Mouse (Mus musculus): Measurements from ENCODE around the gene Cachd1. TPM values are rescaled to one million over a fixed set of nuclear protein-coding genes. Genes with fewer than 3 reads are reported as not detected.

Gene Cachd1
- polyA plus RNA-seq, 1 experiment from 2014 or later = 12.1 TPM

- Histone ChIP-seq H3K27me3 (replicated peaks; ENCODE audit: control insufficient read depth, insufficient read depth, low read length) (no peaks in the 10 kb centered on the region), H3K27ac (ENCODE audit: low read depth, low read length) (no peak overlapping the region), H3K36me3 (ENCODE audit: control insufficient read depth, insufficient read depth, low read length) (no peaks in the 10 kb centered on the region), H3K4me3 (ENCODE audit: low read depth, low read length) (no peak overlapping the region), H3K4me1 (replicated peaks; ENCODE audit: control insufficient read depth, insufficient read depth, low read length) (no peaks in the 10 kb centered on the region), H3K4me2 (no peak overlapping the region), H3K9me3 (ENCODE audit: control insufficient read depth, low read length) (no peaks in the 10 kb centered on the region), H3K9ac (ENCODE audit: low read depth, low read length) (no peak overlapping the region)
- DNase-seq (ENCODE audit: low spot score) (no peak), ATAC-seq (replicated peaks; ENCODE audit: low FRiP score) (no peak)
- 65% methylated on average over 6 of the region's 6 CpGs for WGBS
Observed at GRCm38 (mm10) chr4:100837205-100837604, 60.7 kb downstream of the Cachd1 start.

DNA sequence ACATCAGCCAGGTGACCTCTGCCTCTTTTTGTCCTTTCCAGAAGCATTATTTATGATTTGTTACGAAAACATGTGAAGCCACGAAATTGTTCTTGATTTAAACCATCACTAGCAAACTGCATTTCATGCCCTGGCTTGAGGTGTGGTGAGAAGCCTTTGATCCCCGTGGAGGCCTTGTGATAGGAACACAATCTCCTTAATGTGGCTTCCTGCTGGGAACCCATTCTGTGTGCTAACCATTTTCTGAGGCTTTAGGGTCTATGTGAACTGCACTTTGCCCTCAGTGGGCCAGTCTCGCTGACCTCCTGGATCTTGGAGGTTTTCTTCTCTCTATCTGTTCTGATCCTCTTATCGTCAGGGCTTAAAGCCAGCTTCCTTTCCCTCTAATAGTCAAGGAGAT, 66.2 kb downstream of the Cachd1 start:
- WGBS = 43% methylated on average over 5 of the region's 5 CpGs
- ATAC-seq (replicated peaks; ENCODE audit: low FRiP score) = no peak
- no peak for DNase-seq (ENCODE audit: low spot score)

DNA sequence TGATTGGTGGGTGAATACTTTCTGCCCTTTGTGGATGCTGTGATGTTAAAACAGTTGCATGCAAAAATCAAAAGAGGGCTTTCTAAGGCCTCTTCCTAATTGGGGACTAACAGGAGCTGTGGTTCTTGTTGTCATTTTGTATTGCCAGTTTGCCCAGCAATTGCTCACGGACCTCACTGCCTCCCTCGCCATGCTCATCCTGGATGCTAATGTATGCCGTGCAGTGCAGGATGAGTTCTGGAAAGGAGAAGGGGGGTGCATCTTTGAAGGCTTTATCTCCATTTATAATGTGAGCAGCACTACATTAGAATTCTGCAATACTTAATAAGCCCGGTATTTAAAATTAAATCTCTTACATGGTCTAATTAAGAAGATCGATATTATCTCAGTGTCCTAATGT, 66.6 kb downstream of the Cachd1 start:
- Histone ChIP-seq H3K9ac (ENCODE audit: low read depth, low read length) (no peak overlapping the region), H3K9me3 (ENCODE audit: control insufficient read depth, low read length) (no peaks in the 10 kb centered on the region), H3K4me2 (no peak overlapping the region), H3K27me3 (replicated peaks; ENCODE audit: control insufficient read depth, insufficient read depth, low read length) (no peaks in the 10 kb centered on the region), H3K4me1 (replicated peaks; ENCODE audit: control insufficient read depth, insufficient read depth, low read length) (no peaks in the 10 kb centered on the region), H3K27ac (ENCODE audit: low read depth, low read length) (no peak overlapping the region), H3K36me3 (ENCODE audit: control insufficient read depth, insufficient read depth, low read length) (no peaks in the 10 kb centered on the region), H3K4me3 (ENCODE audit: low read depth, low read length) (no peak overlapping the region)
- ATAC-seq (replicated peaks; ENCODE audit: low FRiP score) = no peak
- DNase-seq (ENCODE audit: low spot score) = no peak
- 87% methylated on average over 5 of the region's 5 CpGs for WGBS

More for the DNA sequence above, 66.2 kb downstream of the Cachd1 start:
- Histone ChIP-seq H3K27me3 (replicated peaks; ENCODE audit: control insufficient read depth, insufficient read depth, low read length) (no peaks in the 10 kb centered on the region), H3K4me1 (replicated peaks; ENCODE audit: control insufficient read depth, insufficient read depth, low read length) (no peaks in the 10 kb centered on the region), H3K9ac (ENCODE audit: low read depth, low read length) (no peak overlapping the region), H3K4me3 (ENCODE audit: low read depth, low read length) (no peak overlapping the region), H3K36me3 (ENCODE audit: control insufficient read depth, insufficient read depth, low read length) (no peaks in the 10 kb centered on the region), H3K9me3 (ENCODE audit: control insufficient read depth, low read length) (no peaks in the 10 kb centered on the region), H3K27ac (ENCODE audit: low read depth, low read length) (no peak overlapping the region), H3K4me2 (no peak overlapping the region)

DNA sequence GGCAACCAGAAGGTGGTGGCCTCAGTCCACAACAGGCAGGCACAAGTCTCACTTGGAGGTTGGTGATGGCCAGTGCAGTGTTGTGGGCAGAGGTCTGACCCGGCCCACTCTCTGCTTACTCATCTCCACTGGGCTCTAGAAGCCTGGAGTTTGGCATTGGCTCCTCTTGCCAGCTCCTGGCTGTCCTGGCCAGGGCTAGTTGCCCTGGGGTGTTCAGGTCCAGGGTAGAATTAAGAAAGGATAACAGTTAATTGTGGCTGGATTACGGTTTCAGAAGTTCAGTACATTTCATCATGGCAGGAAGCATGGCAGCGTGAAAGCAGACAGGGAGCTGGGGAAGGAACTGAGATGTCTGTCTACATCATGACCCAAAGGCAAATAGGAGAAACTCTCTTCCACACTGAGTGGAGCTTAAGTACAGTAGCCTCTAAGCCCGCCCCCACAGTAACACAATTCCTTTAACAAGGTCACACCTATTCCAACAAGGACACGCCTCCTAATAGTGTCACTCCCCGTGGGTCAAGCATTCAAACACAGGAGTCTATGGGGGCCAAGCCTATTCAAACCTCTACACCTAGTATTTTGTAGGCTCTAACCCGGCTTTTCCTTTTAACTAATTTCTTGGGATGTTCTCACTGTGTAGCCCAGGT, 74.5 kb downstream of the Cachd1 start:
- Histone ChIP-seq H3K27me3 (replicated peaks; ENCODE audit: control insufficient read depth, insufficient read depth, low read length) (no peaks in the 10 kb centered on the region), H3K9me3 (ENCODE audit: control insufficient read depth, low read length) (no peaks in the 10 kb centered on the region), H3K9ac (ENCODE audit: low read depth, low read length) (no peak overlapping the region), H3K4me3 (ENCODE audit: low read depth, low read length) (no peak overlapping the region), H3K4me1 (replicated peaks; ENCODE audit: control insufficient read depth, insufficient read depth, low read length) (no peaks in the 10 kb centered on the region), H3K4me2 (no peak overlapping the region), H3K27ac (ENCODE audit: low read depth, low read length) (no peak overlapping the region), H3K36me3 (ENCODE audit: control insufficient read depth, insufficient read depth, low read length) (no peaks in the 10 kb centered on the region)
- 75% methylated on average over 7 of the region's 7 CpGs for WGBS
- ATAC-seq (replicated peaks; ENCODE audit: low FRiP score) (no peak), DNase-seq (ENCODE audit: low spot score) (no peak)

- Histone ChIP-seq H3K27me3 (replicated peaks; ENCODE audit: control insufficient read depth, insufficient read depth, low read length) (no peaks in the 10 kb centered on the region), H3K9ac (ENCODE audit: low read depth, low read length) (no peak overlapping the region), H3K4me3 (ENCODE audit: low read depth, low read length) (no peak overlapping the region), H3K4me2 (no peak overlapping the region), H3K36me3 (ENCODE audit: control insufficient read depth, insufficient read depth, low read length) (no peaks in the 10 kb centered on the region), H3K4me1 (replicated peaks; ENCODE audit: control insufficient read depth, insufficient read depth, low read length) (no peaks in the 10 kb centered on the region), H3K9me3 (ENCODE audit: control insufficient read depth, low read length) (no peaks in the 10 kb centered on the region), H3K27ac (ENCODE audit: low read depth, low read length) (no peak overlapping the region)
- no peak for DNase-seq (ENCODE audit: low spot score)
- WGBS = 65% methylated on average over 3 of the region's 3 CpGs
- ATAC-seq (replicated peaks; ENCODE audit: low FRiP score) = no peak
Observed at GRCm38 (mm10) chr4:100852448-100852847, 76.0 kb downstream of the Cachd1 start.

DNA sequence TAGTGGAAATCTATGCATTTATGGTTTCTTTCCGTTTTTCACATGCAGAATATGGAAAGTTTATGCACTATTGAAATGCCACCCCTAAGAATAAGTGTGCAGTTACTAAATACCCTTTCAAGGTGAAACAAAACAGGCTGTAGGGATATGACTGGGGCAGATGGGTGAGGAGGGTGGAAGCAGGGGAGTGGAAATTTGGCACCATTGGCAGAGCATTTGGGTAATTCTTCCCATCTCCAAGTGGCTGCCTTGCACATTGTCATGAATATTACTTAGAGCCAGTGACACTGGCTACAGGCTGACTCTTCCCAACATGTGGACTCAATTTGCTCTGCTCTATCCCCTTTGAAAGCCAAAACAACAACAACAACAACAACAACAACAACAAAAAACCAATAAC, 77.0 kb downstream of the Cachd1 start:
- H3K36me3 ChIP-seq (ENCODE audit: control insufficient read depth, insufficient read depth, low read length) = no peaks in the 10 kb centered on the region
- no peaks in the 10 kb centered on the region for H3K27me3 ChIP-seq (replicated peaks; ENCODE audit: control insufficient read depth, insufficient read depth, low read length)
- DNase-seq (ENCODE audit: low spot score) = no peak
- ATAC-seq (replicated peaks; ENCODE audit: low FRiP score) = no peak
- no peaks in the 10 kb centered on the region for H3K4me1 ChIP-seq (replicated peaks; ENCODE audit: control insufficient read depth, insufficient read depth, low read length)
- H3K9ac ChIP-seq (ENCODE audit: low read depth, low read length) = no peak overlapping the region
- H3K4me2 ChIP-seq = no peak overlapping the region
- H3K9me3 ChIP-seq (ENCODE audit: control insufficient read depth, low read length) = no peaks in the 10 kb centered on the region
- no peak overlapping the region for H3K27ac ChIP-seq (ENCODE audit: low read depth, low read length)
- WGBS = 81% methylated on average over 1 of the region's 1 CpGs
- H3K4me3 ChIP-seq (ENCODE audit: low read depth, low read length) = no peak overlapping the region

DNA sequence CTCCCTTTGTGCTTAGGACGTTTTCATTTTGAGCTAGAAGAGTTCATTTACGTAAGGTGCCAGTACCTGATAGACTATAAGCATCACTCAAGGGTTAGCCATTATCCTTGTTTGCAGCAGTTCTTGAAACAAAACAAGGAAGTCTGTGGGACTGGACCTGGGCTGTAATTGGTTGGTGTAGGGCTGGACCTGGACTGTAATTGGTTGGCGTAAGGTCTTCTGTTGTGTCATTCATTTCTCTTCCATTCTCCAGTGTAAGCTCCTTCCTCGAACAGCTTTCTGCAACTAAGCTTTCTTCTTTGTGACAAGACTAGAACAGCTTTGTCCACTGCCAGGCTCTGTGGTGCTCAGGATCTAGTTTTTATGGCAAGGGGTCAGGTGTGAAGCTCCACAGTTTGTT, 78.9 kb downstream of the Cachd1 start:
- Histone ChIP-seq H3K36me3 (ENCODE audit: control insufficient read depth, insufficient read depth, low read length) (no peaks in the 10 kb centered on the region), H3K27me3 (replicated peaks; ENCODE audit: control insufficient read depth, insufficient read depth, low read length) (no peaks in the 10 kb centered on the region), H3K9me3 (ENCODE audit: control insufficient read depth, low read length) (no peaks in the 10 kb centered on the region), H3K9ac (ENCODE audit: low read depth, low read length) (no peak overlapping the region), H3K4me1 (replicated peaks; ENCODE audit: control insufficient read depth, insufficient read depth, low read length) (no peaks in the 10 kb centered on the region), H3K4me3 (ENCODE audit: low read depth, low read length) (no peak overlapping the region), H3K27ac (ENCODE audit: low read depth, low read length) (no peak overlapping the region), H3K4me2 (no peak overlapping the region)
- DNase-seq (ENCODE audit: low spot score) = no peak
- ATAC-seq (replicated peaks; ENCODE audit: low FRiP score) = no peak
- 79% methylated on average over 4 of the region's 4 CpGs for WGBS

- ATAC-seq (replicated peaks; ENCODE audit: low FRiP score) (no peak), DNase-seq (ENCODE audit: low spot score) (no peak)
- no peak overlapping the region for H3K27ac ChIP-seq (ENCODE audit: low read depth, low read length)
- 76% methylated on average over 3 of the region's 3 CpGs for WGBS
- H3K4me2 ChIP-seq = no peak overlapping the region
- H3K36me3 ChIP-seq (ENCODE audit: control insufficient read depth, insufficient read depth, low read length) = no peaks in the 10 kb centered on the region
- no peaks in the 10 kb centered on the region for H3K4me1 ChIP-seq (replicated peaks; ENCODE audit: control insufficient read depth, insufficient read depth, low read length)
- no peak overlapping the region for H3K9ac ChIP-seq (ENCODE audit: low read depth, low read length)
- H3K27me3 ChIP-seq (replicated peaks; ENCODE audit: control insufficient read depth, insufficient read depth, low read length) = no peaks in the 10 kb centered on the region
- H3K9me3 ChIP-seq (ENCODE audit: control insufficient read depth, low read length) = no peaks in the 10 kb centered on the region
- no peak overlapping the region for H3K4me3 ChIP-seq (ENCODE audit: low read depth, low read length)
Observed at GRCm38 (mm10) chr4:100857411-100857869, 81.0 kb downstream of the Cachd1 start.

GRCm38 (mm10) chr4:100863861-100864428, 87.5 kb downstream of the Cachd1 start:
- WGBS = 53% methylated on average over 15 of the region's 15 CpGs
- Histone ChIP-seq H3K4me3 (ENCODE audit: low read depth, low read length) (no peak overlapping the region), H3K9me3 (ENCODE audit: control insufficient read depth, low read length) (no peaks in the 10 kb centered on the region), H3K27me3 (replicated peaks; ENCODE audit: control insufficient read depth, insufficient read depth, low read length) (no peaks in the 10 kb centered on the region), H3K27ac (ENCODE audit: low read depth, low read length) (no peak overlapping the region), H3K4me1 (replicated peaks; ENCODE audit: control insufficient read depth, insufficient read depth, low read length) (peaks cover 8% of the 10 kb centered on the region), H3K36me3 (ENCODE audit: control insufficient read depth, insufficient read depth, low read length) (no peaks in the 10 kb centered on the region), H3K4me2 (no peak overlapping the region), H3K9ac (ENCODE audit: low read depth, low read length) (no peak overlapping the region)
- DNase-seq (ENCODE audit: low spot score) (no peak), ATAC-seq (replicated peaks; ENCODE audit: low FRiP score) (no peak)
